Mouse (Mus musculus) adrenal gland, postnatal 14 days (tissue): ENCODE measurements around the gene Mpv17. TPM values are rescaled to one million over a fixed set of nuclear protein-coding genes. Genes with fewer than 3 reads are reported as not detected.

Experiments used
- DNase-seq: peaks from one replicate; pipeline ENCODE4 v3.0.0; 2021; ENCODE audit warnings: mixed read lengths
- long read RNA-seq, 2 experiments: library from polyadenylated mRNA; stranded (forward); transcript quantifications; one replicate each; pipeline ENCODE4 v2.0.0; 2021
- total RNA-seq: library from RNA; stranded (reverse); gene quantifications from 2 replicates; pipeline ENCODE4 v1.2.3, GENCODE M21; 2021

The Mpv17 gene
- 41.7 and 46.4 TPM in 2 replicates for total RNA-seq
- long read RNA-seq, experiment 1, transcript Mpv17-201 (8 exons, 1,724 nt), result major isoform, 87 of 98 reads
- long read RNA-seq, experiment 1, partial matches to known transcripts, result 4 of 98 reads
- long read RNA-seq, experiment 1, other reads (novel, unspliced or antisense), result 1 of 98 reads
- long read RNA-seq, experiment 2, transcript Mpv17-201 (8 exons, 1,724 nt), result major isoform, 83 of 101 reads
- long read RNA-seq, experiment 2, partial matches to known transcripts, result 6 of 101 reads
- long read RNA-seq, experiment 2, other reads (novel, unspliced or antisense), result 8 of 101 reads

- peak; percentile 89 for DNase-seq
These were observed at the start of gene Mpv17 for GRCm38 (mm10) chr5:31154152-31154553. TSS of gene Mpv17 (minus strand) at chr5:31154251.

GRCm38 (mm10) chr5:31202933-31203332, 48.9 kb upstream of the Mpv17 start:
- DNase-seq, result no peak

GRCm38 (mm10) chr5:31201742-31202590, 47.9 kb upstream of the Mpv17 start, which contains the start of gene Zfp513:
TSS of gene Zfp513 (minus strand) at chr5:31202303.
- peak; percentile 97 for DNase-seq

- DNase-seq, result no peak
These were observed 47.1 kb upstream of the Mpv17 start for GRCm38 (mm10) chr5:31201042-31201741.

- no peak for DNase-seq
These were observed 46.3 kb upstream of the Mpv17 start for GRCm38 (mm10) chr5:31200327-31200768.

GRCm38 (mm10) chr5:31199893-31200292, 45.8 kb upstream of the Mpv17 start:
- peak; percentile 52 for DNase-seq

- no peak for DNase-seq
These were observed 45.4 kb upstream of the Mpv17 start for GRCm38 (mm10) chr5:31199321-31199892.

GRCm38 (mm10) chr5:31198616-31199320, 44.7 kb upstream of the Mpv17 start:
- no peak for DNase-seq

- no peak for DNase-seq
These were observed 44.1 kb upstream of the Mpv17 start for GRCm38 (mm10) chr5:31198170-31198569.

GRCm38 (mm10) chr5:31197072-31197471, 43.0 kb upstream of the Mpv17 start:
- no peak for DNase-seq

- DNase-seq, result no peak
These were observed 42.2 kb upstream of the Mpv17 start for GRCm38 (mm10) chr5:31196207-31196606.

GRCm38 (mm10) chr5:31195671-31196070, 41.6 kb upstream of the Mpv17 start:
- DNase-seq, result no peak

GRCm38 (mm10) chr5:31194486-31195485, 40.7 kb upstream of the Mpv17 start:
- no peak for DNase-seq

GRCm38 (mm10) chr5:31193631-31194281, 39.7 kb upstream of the Mpv17 start:
- peak; percentile 67 for DNase-seq

GRCm38 (mm10) chr5:31192939-31193630, 39.0 kb upstream of the Mpv17 start, which contains the start of the genes Snx17 and Eif2b4:
TSS of gene Snx17 (plus strand) at chr5:31193227.
TSS of gene Eif2b4 (minus strand) at chr5:31193430.
- peak; percentile 100 for DNase-seq

- DNase-seq, result peak; percentile 91
These were observed 38.2 kb upstream of the Mpv17 start for GRCm38 (mm10) chr5:31192045-31192938.

GRCm38 (mm10) chr5:31190201-31190600, 36.1 kb upstream of the Mpv17 start:
- no peak for DNase-seq
